Mouse (Mus musculus) retina, adult 2 months (tissue): ENCODE measurements around the gene Rprd1b.
"Not testable (repeated sequence)": the region's sequence is repeated elsewhere in the genome, so short reads cannot be mapped to it uniquely, and the experiment has no call there.

Experiments
- DNase-seq: peaks from one replicate; pipeline ENCODE4 v3.0.0-alpha.2; 2012; ENCODE audit warnings: low read depth, low spot score

The Rprd1b gene

DNA sequence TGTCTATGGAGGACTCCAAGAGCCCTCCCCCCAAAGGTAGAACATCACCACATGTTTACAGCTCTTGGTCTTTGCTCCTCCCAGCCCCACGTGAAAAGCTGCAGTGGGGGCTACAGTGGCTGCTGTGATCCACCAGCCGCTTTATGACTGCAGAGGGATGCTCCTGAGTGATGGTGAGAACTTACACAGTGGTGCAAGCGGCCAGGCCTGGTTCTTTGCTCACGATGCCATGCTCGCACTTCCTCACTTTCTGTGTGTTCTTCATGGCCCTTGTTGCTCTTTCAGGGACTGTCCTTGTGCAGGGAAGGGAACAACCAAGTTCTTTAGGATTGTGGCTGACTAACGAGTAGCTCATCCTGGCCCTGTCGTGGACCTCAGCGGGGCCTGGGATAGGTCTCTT lies 15.2 kb downstream of the Rprd1b start:
- DNase-seq, result no peak

DNA sequence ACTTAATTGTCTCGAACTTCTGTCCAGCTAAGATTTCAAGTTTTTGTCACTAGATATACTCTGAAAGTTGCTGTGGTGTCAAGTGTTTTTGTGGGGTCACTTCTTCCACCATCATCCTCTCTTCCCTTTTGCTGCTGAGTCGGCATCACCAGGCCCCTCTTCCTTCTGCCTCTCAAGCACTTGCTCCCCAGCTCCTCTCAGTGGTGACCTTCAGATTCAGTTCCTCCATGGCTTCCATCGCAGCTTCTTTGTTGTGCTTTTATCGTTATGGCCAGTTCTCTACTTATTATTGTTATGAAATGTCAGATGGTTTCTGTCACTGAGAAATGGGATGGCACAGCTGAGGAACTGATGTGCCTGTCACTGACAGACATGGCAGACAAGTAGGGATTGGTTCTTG lies 17.9 kb downstream of the Rprd1b start:
- DNase-seq, result no peak

DNA sequence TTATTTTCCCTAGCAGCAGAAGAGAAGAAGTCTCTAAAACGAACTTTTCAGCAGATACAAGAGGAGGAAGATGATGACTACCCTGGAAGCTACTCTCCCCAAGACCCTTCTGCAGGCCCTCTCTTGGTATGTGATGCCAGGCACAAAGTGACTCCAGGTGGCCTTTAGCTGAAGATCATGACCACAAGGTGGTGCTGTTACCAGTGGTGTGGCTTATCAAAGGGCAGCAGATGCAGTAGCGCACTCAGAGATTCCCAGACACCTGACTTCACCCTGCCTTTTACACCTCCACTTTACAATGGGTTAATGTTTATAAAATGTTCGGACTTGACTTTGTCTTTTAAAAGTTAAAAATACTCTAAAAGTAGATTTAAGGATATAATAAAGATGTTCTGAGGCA lies 19.6 kb downstream of the Rprd1b start:
- peak; percentile 33 for DNase-seq

DNA sequence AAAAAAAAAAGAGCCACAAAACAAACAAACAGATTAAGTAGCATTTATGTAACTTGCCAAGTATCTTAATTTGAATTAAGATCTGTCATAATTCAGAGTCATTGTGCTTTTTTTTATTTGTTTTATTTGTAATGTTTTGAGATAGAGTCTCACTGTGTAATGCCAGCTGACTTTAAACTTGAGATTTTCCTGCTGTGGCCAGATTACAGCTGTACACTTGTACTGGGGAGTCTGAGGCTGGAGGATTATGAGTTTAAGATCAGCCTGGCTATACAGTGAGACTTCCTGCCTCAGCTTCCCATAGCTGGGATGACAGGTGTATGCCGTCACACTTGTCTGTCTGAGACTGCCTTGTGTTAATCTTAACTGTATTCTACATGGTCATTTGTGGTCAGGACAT lies 20.4 kb downstream of the Rprd1b start:
- DNase-seq, result no peak

DNA sequence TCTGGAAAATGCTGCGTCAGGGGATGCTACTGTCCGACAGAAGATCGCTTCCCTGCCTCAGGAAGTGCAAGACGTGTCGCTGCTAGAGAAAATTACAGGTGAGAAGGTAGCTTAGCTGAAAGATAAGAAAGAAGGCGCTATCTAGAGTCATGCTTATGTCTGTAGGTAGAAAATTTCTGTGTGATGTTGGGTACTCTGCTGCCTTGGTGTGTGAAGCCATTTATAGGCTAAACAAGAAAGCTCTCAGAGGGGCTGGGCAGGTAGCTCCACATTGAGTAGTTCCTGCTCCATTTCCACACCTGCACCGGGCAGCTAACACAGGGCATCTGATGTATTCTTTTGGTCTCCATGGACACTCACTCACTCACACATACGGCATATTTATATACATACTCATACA lies 21.8 kb downstream of the Rprd1b start:
- DNase-seq, result no peak

DNA sequence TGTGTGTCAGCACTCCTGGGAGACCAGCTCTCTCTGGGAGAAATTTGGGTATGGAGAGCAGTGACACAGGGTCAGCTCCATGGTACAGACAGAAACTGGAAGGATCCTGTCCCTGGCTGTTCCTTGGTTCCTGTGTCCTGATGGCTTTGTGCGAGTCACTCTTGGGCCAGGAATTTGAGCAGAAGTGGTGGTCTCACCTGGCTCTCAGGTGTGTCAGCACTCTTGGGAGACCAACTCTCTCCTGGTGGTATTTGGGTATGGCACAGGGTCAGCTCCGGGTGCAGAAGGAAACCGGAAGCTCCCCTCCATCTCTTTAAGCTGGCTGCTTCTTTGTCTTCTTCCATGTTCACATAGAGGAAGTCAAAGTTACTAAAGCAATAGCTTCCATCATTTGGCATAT lies 26.3 kb downstream of the Rprd1b start:
- no peak for DNase-seq

DNA sequence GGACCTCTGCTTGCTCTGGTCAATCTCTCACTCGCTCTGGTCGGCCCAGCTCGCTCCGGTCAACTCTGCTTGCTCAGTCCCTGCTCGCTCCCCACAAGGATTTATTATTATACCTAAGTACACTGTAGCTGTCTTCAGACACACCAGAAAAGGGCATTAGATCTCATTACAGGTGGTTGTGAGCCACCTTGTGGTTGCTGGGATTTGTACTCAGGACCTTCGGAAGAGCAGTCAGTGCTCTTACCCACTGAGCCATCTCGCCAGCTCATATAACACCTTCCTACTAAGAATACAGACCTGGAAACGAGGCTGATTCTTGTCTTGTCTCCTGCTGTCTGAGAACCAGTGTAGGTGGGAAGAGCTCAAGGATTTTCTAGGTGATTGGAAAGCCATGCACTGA lies 27.1 kb downstream of the Rprd1b start:
- not testable (repeated sequence) for DNase-seq

DNA sequence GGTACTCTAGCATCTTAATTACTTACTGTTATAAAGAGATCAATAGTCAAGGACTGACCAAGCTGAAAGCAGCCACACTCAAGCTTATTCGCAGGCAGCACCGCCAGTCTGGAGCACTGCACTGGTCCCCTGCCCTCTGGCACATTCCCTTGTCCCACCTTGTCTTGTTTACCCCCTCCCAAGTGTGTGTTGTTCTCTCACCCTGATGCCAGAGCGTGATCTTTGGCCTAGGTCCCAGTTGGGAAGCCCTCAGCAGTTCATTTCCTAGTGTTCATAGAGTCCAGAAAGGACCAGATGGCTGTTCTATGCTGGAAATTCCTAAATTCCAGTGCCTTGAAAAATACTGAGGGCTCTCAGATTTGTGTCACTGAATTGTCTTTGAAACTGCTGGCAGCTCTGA lies 28.7 kb downstream of the Rprd1b start:
- no peak for DNase-seq

DNA sequence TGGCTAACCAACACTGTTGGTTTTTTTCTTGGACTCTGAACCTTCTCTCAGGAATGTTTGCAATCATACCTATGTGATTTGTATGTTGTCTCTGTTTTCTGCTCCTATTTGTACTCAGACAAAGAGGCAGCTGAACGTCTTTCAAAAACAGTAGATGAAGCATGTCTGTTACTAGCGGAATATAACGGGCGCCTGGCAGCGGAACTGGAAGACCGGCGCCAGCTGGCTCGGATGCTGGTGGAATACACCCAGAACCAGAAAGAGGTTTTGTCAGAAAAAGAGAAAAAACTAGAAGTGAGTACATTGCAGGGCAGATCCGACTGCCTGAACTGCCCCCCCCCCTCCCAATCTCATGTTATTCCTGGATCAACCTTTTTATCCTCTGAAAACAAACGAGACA lies 30.2 kb downstream of the Rprd1b start:
- DNase-seq, result no peak

DNA sequence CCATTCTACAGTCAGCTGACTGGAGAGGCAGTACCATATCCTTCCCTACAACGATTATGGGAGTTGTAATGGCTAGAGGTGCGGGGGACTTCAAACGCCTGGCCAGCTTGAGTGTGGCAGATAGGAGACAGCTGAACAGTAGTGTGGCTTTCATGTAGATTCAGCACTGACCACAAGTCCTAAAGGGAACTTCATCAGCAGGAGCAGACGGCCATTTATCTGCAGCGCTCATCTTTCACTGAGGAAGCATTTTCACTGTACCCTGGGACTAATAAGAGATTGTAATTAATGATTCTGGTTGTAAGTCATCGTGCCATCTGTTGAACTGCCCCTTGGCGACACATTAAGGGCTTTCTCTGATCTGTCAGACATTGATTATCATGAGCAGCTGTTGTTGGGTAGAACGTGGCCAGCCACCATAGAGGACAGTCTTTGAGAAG lies 31.4 kb downstream of the Rprd1b start:
- DNase-seq, result no peak

DNA sequence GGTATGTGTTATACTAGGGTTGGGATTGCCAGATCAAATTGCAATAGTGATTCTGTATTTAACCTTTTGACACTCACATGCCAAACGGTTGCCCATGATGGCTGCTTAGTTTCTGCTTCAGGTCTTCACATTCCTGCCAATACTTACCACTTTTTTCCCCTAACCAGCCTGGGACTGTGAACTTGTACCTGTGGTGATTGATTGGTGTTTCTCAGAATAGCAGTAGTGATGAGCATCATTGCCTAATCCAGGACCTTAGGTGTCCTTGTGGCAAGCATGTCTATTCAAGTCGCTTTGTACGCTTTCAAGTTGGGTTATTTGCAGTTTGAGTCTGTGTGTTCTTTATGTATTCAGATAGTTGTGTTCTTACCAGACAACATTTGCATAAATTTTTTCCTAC lies 34.7 kb downstream of the Rprd1b start:
- no peak for DNase-seq

DNA sequence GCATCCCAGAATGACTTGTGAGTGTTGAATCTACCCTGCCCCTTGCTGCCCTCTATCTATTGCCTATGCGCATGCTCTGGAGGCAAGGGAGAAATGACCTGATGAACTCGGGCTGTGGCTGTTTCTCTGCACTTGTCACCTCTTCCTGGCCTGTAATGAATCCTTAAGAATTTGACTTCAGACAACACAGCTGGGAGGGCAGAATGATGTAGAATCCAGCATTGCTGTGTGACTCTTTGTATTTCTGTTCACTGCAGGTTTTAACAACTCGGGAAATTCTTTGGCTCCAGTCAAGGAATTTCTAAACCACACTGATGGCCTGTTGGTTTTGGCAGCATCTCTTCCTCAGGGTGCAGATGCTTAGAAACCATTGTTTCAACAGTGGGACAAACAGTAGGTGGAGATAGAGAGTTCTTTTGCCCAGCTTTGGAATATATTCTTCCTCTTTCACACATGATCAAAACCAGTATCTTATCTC lies 36.3 kb downstream of the Rprd1b start:
- DNase-seq, result no peak

DNA sequence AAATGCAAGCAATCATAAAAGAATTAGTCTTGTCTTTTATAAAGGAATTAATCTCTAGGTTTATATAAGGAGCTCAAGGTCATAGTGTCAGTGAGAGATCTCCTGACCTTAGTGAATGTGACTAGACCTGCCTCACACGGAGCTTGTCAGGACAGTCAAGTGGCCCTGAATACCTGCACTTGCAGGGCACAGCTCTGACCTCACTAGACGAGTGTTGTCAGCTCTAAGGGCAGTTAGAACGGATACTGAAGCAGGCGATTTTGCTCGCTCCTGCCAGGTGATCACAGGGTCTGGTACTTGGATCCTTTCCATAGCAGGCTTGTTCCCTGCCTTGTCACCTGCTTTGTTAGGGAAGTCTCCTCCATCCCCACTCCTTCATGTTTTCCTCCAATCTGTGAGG lies 36.8 kb downstream of the Rprd1b start:
- DNase-seq, result no peak

DNA sequence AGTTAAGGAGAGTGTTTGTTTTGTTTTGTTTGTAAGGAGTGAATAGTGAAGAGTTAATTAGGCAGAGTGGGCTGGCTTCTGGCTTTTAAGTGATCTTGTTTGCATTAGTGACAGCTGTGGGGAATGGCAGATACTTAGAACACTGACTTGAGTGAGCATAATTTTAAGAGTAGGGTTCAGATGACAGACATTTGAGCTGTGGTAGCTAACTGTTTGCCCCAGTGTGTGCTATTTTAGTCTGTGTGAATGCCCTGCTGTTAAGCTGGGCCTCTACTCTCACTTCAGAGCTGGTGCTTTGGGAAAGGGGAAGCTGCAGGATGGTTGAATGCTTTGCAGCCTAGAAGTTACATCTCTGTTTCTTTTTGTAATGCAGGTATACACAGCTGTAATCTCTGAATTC lies 38.2 kb downstream of the Rprd1b start:
- no peak for DNase-seq

DNA sequence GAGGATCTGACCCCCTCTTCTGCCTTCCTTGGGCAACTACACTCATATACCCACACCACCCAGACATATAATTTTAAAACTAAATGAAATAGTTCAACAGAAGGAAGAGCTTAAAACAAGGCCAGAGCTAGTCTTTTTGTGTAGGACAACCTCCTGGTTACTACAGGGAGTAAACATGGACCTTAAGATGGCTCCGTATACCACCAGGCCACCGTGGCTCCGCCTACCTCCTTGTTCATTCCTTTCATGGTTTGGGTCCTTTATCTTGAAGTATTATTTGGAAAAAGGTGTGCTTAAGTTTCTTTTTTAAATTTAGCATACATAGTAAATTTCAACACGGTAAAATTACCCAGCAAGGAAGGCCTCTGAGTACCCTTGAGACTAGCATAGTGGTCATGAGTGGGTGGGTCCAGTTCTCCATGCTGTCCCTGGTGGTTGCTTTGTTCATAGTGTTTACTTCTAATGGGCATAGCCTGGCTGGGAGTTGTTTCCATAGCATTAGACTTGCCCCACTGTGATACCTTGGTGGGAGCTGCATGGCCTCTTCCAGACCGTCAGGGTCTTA lies 39.0 kb downstream of the Rprd1b start:
- DNase-seq, result no peak

DNA sequence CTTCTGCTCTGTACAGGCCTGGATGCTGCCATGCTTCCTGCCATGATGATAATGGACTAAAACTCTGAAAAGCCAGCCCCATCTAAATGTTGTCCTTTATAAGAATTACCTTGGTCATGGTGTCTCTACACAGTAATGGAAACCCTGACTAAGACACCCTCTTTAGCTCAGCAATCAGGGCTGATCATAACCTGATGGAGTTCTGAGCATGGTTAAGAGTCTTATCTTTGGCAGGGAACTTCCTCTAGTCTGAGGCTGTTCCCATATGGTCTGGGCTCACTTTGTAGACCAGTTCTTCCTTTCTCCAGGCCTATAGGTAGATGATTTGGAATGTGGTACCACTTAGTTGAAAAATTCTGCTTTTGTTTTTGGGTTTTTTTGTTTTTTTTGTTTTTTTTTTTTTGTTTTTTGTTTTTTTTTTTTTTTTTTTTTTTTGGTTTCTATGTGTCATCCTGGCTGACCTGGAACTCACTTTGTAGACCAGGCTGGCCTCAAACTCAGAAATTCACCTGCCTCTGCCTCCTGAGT lies 40.2 kb downstream of the Rprd1b start:
- DNase-seq, result no peak

DNA sequence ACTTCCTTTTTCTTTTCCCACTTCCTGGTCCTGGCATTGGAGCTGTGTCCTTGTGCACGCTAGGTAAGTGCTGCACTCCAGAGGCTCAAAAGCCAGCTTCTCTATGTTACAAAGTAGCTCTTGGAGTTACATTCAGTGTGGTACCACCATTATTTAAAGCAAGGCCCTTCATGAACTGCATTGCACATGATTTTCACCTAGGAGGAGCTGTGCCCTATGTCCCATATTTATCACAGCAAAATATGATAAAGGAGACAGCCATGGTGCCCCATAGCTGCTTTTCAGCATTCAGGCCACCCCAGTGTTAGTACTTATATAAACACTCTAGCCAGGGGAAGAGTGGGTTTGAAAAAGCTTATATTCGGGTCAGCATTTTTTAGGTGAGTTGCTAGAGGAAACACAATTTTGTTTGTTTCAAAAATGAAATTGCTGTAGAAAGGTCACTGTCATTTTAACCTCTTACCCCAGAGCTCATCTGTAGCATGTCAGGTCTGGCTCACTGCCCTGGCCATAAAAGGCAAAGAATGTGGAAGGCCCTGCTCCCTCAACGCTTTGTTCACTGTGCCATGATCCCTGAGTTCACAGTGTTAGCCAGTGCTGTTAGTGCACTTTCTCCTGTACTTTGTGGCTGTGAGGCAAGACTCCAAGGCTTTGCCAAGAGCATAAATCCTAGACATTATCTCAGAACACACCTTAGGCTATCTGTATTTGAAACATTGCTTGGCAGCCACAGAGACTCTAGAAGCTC lies 42.8 kb downstream of the Rprd1b start:
- no peak for DNase-seq

DNA sequence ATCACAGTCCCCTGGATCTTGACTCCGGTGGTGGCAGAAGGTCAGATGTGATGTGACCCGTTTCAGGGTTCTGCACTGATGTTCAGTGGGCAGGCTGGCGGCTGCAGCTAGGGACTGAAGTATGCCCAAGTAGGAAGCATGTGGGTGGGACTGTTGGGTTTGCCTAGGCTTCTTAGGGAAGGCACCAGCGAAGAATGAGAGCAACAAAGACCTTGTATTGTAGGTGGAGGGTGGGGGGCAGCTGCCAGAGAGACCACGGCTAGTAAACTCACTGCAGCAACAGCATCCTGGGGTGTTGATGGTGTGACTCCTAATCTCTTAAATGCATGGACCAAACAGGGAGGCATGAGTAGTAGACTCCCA lies 43.3 kb downstream of the Rprd1b start:
- no peak for DNase-seq

DNA sequence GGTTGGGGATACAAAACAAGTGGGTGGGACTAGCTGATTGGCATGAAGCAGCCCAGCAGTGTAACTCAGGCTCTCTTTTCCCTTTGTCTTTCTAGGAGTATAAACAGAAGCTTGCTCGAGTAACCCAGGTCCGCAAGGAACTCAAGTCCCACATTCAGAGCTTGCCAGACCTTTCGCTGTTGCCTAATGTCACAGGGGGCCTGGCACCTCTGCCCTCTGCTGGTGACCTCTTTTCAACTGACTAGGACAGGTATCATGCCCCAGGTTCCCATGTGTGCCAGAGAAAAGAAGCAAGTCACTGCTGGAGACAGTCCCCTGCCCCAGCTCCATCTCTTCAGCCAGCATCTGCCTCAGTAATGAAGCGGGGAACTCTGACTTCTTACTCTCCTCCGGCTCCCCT lies 46.5 kb downstream of the Rprd1b start:
- DNase-seq, result no peak

DNA sequence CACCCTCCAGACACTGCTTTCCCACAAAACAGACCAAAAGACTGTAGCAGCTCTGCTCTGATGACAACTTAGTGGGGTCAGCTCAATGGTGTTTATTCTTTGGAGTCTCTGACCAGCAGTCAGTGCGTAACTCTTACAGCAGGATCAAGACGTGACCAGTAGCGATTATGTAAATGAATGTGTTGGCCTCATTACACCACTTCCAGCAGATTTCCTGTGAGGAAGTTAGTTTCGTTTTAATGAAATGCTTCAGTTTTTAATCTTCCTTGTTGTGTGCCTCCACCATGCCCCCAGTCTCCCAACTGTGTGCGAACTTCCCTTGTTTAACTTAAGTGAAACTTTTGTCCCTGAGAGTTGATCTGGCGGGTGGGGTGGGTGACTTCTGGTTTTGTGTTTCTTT lies 48.4 kb downstream of the Rprd1b start:
- no peak for DNase-seq

DNA sequence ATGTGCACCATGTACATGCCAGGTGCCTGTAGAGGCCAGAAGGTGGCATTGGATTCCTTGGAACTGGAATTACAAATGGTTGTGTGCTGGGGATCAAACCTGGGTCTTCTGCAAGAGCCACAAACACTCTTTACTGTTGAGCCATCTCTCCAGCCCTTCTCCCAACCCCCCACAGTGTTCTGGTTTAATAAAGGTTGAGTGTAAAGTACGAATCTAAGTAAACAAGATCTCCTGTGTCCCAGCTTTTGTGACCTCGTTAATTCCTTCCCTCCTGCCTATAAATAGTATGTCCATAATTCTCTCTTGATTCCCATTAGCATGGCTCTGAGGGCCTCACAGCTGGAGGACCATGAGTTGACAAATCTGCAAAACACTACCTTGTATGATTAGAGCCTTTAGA lies 49.7 kb downstream of the Rprd1b start:
- peak; percentile 39 for DNase-seq

DNA sequence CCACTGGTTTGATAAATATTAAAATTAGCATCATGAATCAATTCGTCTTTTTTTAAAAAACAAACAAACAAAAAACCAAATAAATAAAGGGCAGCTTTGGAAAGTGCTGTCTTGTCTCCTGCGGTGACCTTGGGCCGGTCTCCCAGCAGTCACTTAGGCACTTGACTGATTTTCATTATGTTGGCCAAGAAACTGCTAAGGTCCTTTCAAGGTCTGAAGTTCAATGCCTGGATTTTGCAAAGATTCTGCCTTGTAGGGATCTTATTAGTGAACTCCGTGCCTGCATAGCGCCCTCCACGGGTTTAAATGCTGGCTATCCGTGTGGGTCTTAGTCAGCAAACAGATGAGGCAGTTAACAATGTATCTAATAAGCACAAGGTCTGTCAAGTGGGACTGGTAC lies 50.7 kb downstream of the Rprd1b start:
- no peak for DNase-seq

DNA sequence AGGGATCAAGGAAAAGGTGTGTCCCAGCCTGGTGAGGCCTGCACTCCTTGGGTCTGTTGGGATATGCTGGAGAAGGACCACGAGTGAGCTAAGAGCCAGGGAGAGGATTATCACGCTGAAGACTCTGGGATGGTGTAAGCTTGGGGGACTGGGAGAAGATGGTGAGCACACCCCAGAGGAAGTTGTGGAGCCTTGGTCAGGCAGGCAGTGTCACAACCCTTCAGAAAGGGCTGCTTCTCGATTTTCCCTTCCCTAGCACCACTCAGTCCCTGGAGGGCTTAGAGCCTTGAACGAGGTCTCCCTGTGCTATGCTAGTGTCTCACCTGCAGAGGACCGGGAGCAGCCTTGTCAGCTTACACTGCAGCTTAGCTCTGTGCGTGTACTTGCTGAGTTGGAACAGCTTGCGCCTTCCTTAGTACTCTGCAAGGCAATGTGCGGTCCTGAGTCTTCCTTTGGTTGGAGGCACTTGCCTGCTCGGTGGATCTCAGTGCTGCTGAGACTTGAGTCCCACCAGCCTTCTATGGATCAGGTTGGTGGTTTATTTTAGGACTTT lies 51.6 kb downstream of the Rprd1b start:
- DNase-seq, result no peak
